Mouse (Mus musculus) MEL (cell line): ENCODE results near the gene Pde1c. TPM values are rescaled to one million over a fixed set of nuclear protein-coding genes. Genes with fewer than 3 reads are reported as not detected.

Experiments used
- DNase-seq: peaks from one replicate; pipeline ENCODE4 v3.0.0; 2011; ENCODE audit warnings: low read depth, low spot score
- H3K27ac ChIP-seq: 2 replicates; pipeline ENCODE4 v1.5.1; 2012; ENCODE audit warnings: low read depth, mild to moderate bottlenecking, control low read depth, low read length, moderate library complexity; ENCODE audit not compliant: control insufficient read depth
- H3K27me3 ChIP-seq, 2 experiments: fragments of 150-350 bp in 1 of 2; sonication (generic) in 1 of 2; 2 replicates each; pipeline ENCODE4 v1.6.1; 2012; ENCODE audit warnings: low read length in 2 of 2, mild to moderate bottlenecking in 2 of 2, improper control_type of control experiment in 1 of 2, moderate library complexity in 1 of 2; ENCODE audit not compliant: insufficient read depth in 2 of 2, control insufficient read depth in 1 of 2
- H3K36me3 ChIP-seq, 2 experiments: 2 replicates each; pipeline ENCODE4 v1.6.1; 2012 to 2014; ENCODE audit warnings: low read length in 2 of 2, improper control_type of control experiment in 1 of 2, inconsistent platforms in 1 of 2, mild to moderate bottlenecking in 1 of 2; ENCODE audit not compliant: insufficient read depth in 2 of 2, control insufficient read depth in 1 of 2
- H3K4me1 ChIP-seq, 2 experiments: fragments of 150-350 bp in 1 of 2; sonication (generic) in 1 of 2; 2 replicates each; pipeline ENCODE4 v1.6.1; 2012; ENCODE audit warnings: low read length in 2 of 2, improper control_type of control experiment in 1 of 2, mild to moderate bottlenecking in 1 of 2; ENCODE audit not compliant: insufficient read depth in 2 of 2, control insufficient read depth in 1 of 2
- H3K4me3 ChIP-seq, 2 experiments: fragments of 150-350 bp in 1 of 2; sonication (generic) in 1 of 2; 2 replicates each; pipeline ENCODE4 v1.5.1; 2012; ENCODE audit warnings: low read depth in 2 of 2, low read length in 2 of 2, mild to moderate bottlenecking in 2 of 2, moderate library complexity in 2 of 2, control low read depth in 1 of 2, improper control_type of control experiment in 1 of 2; ENCODE audit not compliant: control insufficient read depth in 1 of 2, insufficient read depth in 1 of 2
- H3K79me2 ChIP-seq: 2 replicates; pipeline ENCODE4 v1.6.1; 2012; ENCODE audit warnings: mild to moderate bottlenecking, low read length, moderate library complexity; ENCODE audit not compliant: control insufficient read depth, poor library complexity, insufficient read depth
- H3K9ac ChIP-seq: 2 replicates; pipeline ENCODE4 v1.6.1; 2012; ENCODE audit warnings: low read depth, mild to moderate bottlenecking, control low read depth, low read length, moderate library complexity; ENCODE audit not compliant: control insufficient read depth, poor library complexity, severe bottlenecking
- H3K9me3 ChIP-seq: fragments of 150-350 bp; sonication (generic); replicated peaks from 2 replicates; pipeline ENCODE4 v1.6.1; 2012; ENCODE audit warnings: mild to moderate bottlenecking, low read length, improper control_type of control experiment, moderate library complexity; ENCODE audit not compliant: insufficient read depth
- CHD2 ChIP-seq: IDR thresholded peaks from 2 replicates; pipeline ENCODE4 v1.6.1; 2011; ENCODE audit warnings: low read length, improper control_type of control experiment
- ELF1 ChIP-seq: IDR thresholded peaks from 2 replicates; pipeline ENCODE4 v1.6.1; 2014; ENCODE audit warnings: low read depth, mild to moderate bottlenecking, inconsistent platforms, low read length, improper control_type of control experiment, moderate library complexity
- GABPA ChIP-seq: IDR thresholded peaks from 2 replicates; pipeline ENCODE4 v1.6.1; 2012; ENCODE audit warnings: low read depth, mild to moderate bottlenecking, inconsistent platforms, low read length, improper control_type of control experiment, moderate library complexity
- JUND ChIP-seq: IDR thresholded peaks from 2 replicates; pipeline ENCODE4 v1.6.1; 2011; ENCODE audit warnings: low read depth, mild to moderate bottlenecking, improper control_type of control experiment, low read length
- MYB ChIP-seq: IDR thresholded peaks from 2 replicates; pipeline ENCODE4 v1.6.1; 2011; ENCODE audit warnings: mild to moderate bottlenecking, low read depth, low read length, improper control_type of control experiment
- NRF1 ChIP-seq: IDR thresholded peaks from 2 replicates; pipeline ENCODE4 v1.6.1; 2014; ENCODE audit warnings: low read depth, mild to moderate bottlenecking, inconsistent platforms, low read length, improper control_type of control experiment, moderate library complexity; ENCODE audit not compliant: poor library complexity, insufficient read depth, severe bottlenecking
- POLR2A ChIP-seq, 2 experiments: IDR thresholded peaks; 2 replicates each; pipeline ENCODE4 v1.6.1; 2011 to 2012; ENCODE audit warnings: low read length in 2 of 2, mild to moderate bottlenecking in 2 of 2, control low read depth in 1 of 2, improper control_type of control experiment in 1 of 2, low read depth in 1 of 2, moderate library complexity in 1 of 2; ENCODE audit not compliant: control insufficient read depth in 1 of 2, insufficient read depth in 1 of 2, poor library complexity in 1 of 2
- SMC3 ChIP-seq: IDR thresholded peaks from 2 replicates; pipeline ENCODE4 v1.6.1; 2011; ENCODE audit warnings: low read depth, low read length, improper control_type of control experiment
- USF1 ChIP-seq: IDR thresholded peaks from 2 replicates; pipeline ENCODE4 v1.6.1; 2014; ENCODE audit warnings: low read depth, mild to moderate bottlenecking, inconsistent platforms, low read length, improper control_type of control experiment, moderate library complexity
- ZKSCAN1 ChIP-seq: IDR thresholded peaks from 2 replicates; pipeline ENCODE4 v1.6.1; 2012; ENCODE audit warnings: low read depth, mild to moderate bottlenecking, inconsistent platforms, low read length, improper control_type of control experiment, moderate library complexity
- ZNF384 ChIP-seq: IDR thresholded peaks from 2 replicates; pipeline ENCODE4 v1.6.1; 2012; ENCODE audit warnings: low read depth, mild to moderate bottlenecking, inconsistent platforms, low read length, improper control_type of control experiment
- polyA plus RNA-seq, 2 experiments: library from polyadenylated mRNA; stranded (reverse) in 1 of 2; unstranded in 1 of 2; fragments of >175 nt in 1 of 2; fragments of >200 nt in 1 of 2; gene quantifications; 2 replicates each; pipeline versions ENCODE4 v1.2.1 to v1.2.4; 2012; ENCODE audit warnings: low replicate concordance in 2 of 2, low read depth in 1 of 2; ENCODE audit not compliant: insufficient read length in 2 of 2, insufficient read depth in 1 of 2, missing spikeins in 1 of 2
- total RNA-seq: library from RNA; depleted of rRNA; stranded (reverse); fragments of 300-350 nt; gene quantifications from 2 replicates; pipeline ENCODE4 v1.2.3, GENCODE M21; 2012

The Pde1c gene
- total and polyA plus RNA-seq, 3 experiments: not detected

DNA sequence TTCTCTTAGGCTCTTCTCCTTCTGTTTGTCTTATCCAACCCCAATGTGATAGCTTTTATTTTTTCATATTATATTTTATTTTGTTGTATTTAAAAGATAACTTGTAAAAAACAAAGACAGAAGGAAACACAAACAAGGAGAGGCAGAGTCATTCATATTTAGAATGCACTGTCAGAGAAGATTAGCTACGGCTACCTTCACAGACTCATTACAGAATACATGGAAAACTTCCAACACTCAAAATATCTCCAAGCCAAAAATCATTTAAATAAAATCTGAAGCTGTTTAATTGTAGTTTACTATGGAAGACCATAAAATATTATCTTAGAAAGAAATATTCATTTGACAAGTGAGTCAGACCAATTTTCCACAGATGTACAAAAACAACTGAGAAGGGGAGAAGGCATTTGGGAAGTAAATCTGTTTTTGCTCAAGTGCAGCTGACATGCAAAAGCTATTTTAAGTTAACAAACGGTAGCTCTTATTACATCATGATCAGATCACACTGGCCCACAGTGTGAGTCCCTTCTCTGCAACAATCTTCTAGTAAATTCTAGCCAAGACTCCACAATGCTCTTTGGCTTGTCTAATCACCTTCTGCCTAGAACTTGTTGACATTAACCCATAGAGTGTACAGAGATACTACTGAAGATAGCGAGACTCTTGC is 438.3 kb downstream of the Pde1c start:
- H3K79me2 ChIP-seq: no peaks in the 10 kb centered on the region

GRCm38 (mm10) chr6:56099520-56100101 is 469.3 kb downstream of the Pde1c start:
- DNase-seq: no peak
- Histone ChIP-seq H3K4me1 (no peaks in the 10 kb centered on the region), H3K9me3 (no peaks in the 10 kb centered on the region), H3K79me2 (no peaks in the 10 kb centered on the region), H3K27me3 (no peaks in the 10 kb centered on the region), H3K4me3 (no peak overlapping the region), H3K36me3 (no peaks in the 10 kb centered on the region), H3K9ac (no peak overlapping the region), H3K27ac (no peak overlapping the region)
- TF ChIP-seq POLR2A (IDR thresholded peaks at IDR 0.05; ENCODE audit: control insufficient read depth in 1 of 2, insufficient read depth in 1 of 2, low read depth in 1 of 2, low read length in 2 of 2, poor library complexity in 1 of 2): no peak

More for the DNA sequence above, 438.3 kb downstream of the Pde1c start:
- no peak for DNase-seq
- Histone ChIP-seq H3K9me3 (no peaks in the 10 kb centered on the region), H3K4me1 (no peaks in the 10 kb centered on the region), H3K27ac (no peak overlapping the region), H3K9ac (no peak overlapping the region), H3K27me3 (no peaks in the 10 kb centered on the region), H3K36me3 (no peaks in the 10 kb centered on the region), H3K4me3 (no peak overlapping the region)
- TF ChIP-seq ZNF384 (no peak), ZKSCAN1 (no peak), CHD2 (no peak), NRF1 (no peak), SMC3 (no peak), GABPA (no peak), USF1 (no peak), ELF1 (no peak)

DNA sequence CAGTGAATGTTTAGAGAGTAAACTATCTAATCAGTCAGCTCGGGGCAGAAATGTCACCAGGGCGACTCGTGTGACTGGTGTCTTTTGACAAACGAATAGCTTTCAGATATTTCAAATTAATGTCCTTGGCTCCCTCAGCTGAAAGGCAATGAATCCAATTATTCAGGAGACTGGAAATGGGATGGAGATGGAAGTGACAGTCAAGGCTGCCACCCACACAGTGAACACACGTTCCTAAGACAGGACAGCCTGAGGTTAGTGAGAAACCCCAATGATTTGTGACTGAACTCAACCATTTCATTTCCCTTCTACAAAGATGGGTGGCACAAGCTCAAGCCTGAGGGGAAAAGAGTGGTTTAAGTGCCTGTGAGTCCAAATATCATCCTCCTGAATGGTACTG is 470.5 kb downstream of the Pde1c start:
- H3K36me3 ChIP-seq: no peaks in the 10 kb centered on the region
- no peak for TF ChIP-seq JUND
- no peak for TF ChIP-seq USF1
- TF ChIP-seq POLR2A (IDR thresholded peaks at IDR 0.05; ENCODE audit: control insufficient read depth in 1 of 2, insufficient read depth in 1 of 2, low read depth in 1 of 2, low read length in 2 of 2, poor library complexity in 1 of 2): no peak
- TF ChIP-seq MYB: no peak
- DNase-seq: no peak
- no peak overlapping the region for H3K4me3 ChIP-seq
- no peaks in the 10 kb centered on the region for H3K79me2 ChIP-seq
- H3K27me3 ChIP-seq: no peaks in the 10 kb centered on the region
- no peaks in the 10 kb centered on the region for H3K4me1 ChIP-seq
- H3K9me3 ChIP-seq: no peaks in the 10 kb centered on the region
- H3K9ac ChIP-seq: no peak overlapping the region
- no peak overlapping the region for H3K27ac ChIP-seq
